Mouse (Mus musculus): ENCODE measurements at regions not wholly inside any gene's neighbourhood (a gene's known extent, or its start where the extent isn't known, plus 50 kb on each side); places are given as distances from the start of the nearest gene placed in this dataset.

DNA sequence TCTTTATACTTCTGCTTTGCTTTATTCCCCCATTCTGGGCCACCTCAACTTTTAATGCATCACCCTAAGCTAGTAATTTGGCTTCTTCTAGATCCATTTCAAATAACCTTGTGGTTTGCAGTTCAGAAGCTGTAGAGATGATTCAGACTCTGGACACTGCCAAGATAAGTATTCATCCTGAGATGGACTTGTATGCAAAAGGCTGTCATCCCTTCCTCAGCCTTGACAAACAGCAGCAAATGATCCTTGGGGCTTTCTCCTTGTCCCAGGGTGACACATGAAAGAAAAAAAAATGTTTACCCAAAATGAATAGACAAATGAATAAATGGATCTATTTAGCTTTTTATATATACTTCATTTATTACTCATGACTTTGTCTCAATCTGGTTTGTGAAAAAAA is 120.0 kb upstream of the Erbb4 start:
- no peak for DNase-seq (ENCODE audit: low read depth in 2 of 2, low spot score in 2 of 2)

GRCm38 (mm10) chr1:69212896-69213500 is 105.1 kb upstream of the Erbb4 start:
- no peak for DNase-seq (ENCODE audit: low read depth in 2 of 2, low spot score in 2 of 2)

GRCm38 (mm10) chr1:69202745-69203144 is 94.9 kb upstream of the Erbb4 start:
- no peak for DNase-seq (ENCODE audit: low read depth in 2 of 2, low spot score in 2 of 2)

GRCm38 (mm10) chr1:69165202-69165601 is 57.3 kb upstream of the Erbb4 start:
- no peak for DNase-seq (ENCODE audit: low read depth in 2 of 2, low spot score in 2 of 2)

Measured in CD8-positive naive resting alpha-beta T cell, adult 2 months (primary cell).